Mouse (Mus musculus) c-Kit-positive CD71-positive TER-119-negative erythroid progenitor cells, embryonic 14.5 days (primary cell): ENCODE measurements at regions not wholly inside any gene's neighbourhood (a gene's known extent, or its start where the extent isn't known, plus 50 kb on each side); places are given as distances from the start of the nearest gene placed in this dataset.

Experiments
- DNase-seq: peaks from one replicate; pipeline ENCODE4 v3.0.0-alpha.2; 2013; ENCODE audit warnings: low read depth

DNA sequence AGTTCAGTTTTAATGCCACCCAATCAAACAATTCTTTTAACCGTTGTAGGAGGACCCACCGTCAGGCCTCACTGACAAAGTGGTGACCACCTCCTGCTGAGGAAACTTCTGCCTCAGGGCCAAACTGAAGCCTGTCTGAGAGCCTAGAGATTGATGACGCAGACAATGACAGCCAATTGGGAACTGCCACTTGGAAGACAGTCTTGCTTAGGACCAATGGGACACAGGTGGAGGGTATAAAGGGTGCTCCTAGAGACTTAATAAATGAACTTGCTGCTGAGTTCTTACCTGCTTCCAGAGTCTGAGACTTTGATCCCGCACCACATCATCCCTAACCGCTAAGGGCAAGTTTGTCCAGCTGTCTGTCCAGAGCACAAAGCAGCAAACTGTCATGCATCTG is 80.0 kb downstream of the Tbx4 start:
- DNase-seq = no peak

DNA sequence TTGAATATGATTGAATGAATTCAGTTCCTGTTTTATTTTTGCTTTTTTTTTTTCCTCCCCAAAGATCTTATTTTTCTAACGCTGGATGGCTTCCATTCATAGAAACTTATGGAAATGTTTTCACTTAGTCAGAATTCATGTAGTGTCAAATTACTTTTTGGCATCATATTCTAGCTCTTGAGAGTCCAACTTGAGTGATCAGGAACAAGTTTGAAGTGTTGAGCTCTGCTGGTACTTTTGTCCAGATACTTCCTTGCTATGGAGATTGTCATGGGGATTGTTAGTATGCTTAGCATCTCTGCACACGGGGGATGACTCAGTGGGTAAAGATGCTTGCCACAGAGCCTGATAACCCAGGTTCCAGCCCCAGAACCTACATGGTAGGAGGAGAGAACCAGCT is 84.1 kb downstream of the Tbx4 start:
- DNase-seq = no peak

DNA sequence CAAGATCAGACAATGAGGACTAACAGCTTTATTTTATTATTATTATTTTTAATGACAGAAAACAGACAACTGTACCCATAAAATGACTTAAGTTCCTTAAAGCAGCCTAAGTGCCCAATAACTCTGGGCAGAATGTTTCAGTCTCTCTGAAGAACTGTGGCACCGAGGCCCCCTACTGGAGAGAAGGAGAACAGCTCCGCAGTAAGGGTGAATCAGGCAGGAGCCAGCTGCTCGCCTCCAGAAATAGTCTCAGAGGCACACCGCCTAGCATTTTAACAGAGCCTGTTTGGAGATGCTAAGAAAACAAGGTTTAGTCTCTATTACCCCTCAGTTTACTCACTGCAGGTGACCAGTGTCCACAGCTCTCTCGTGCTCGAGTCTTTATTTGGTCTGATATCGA is 86.2 kb downstream of the Tbx4 start:
- peak; percentile 30 for DNase-seq

DNA sequence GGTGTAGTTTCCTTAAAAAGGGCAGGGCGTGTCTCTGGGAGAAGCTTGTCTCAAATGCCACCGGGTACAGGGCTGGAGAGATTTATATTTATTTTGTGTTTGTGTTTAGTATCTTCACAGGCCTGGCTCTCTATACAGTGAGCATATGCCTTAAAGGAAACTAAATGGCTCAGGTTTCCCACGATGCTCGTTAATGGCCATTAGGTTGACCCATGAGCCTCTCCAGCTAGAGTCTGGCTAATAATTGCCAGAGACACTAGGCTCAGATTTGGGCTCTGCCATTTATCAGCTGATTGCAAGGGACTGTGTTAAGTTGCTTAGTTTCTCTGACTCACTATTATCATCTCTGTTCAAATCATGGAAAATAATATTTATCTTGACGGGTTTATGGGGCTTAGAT is 87.5 kb downstream of the Tbx4 start:
- no peak for DNase-seq

DNA sequence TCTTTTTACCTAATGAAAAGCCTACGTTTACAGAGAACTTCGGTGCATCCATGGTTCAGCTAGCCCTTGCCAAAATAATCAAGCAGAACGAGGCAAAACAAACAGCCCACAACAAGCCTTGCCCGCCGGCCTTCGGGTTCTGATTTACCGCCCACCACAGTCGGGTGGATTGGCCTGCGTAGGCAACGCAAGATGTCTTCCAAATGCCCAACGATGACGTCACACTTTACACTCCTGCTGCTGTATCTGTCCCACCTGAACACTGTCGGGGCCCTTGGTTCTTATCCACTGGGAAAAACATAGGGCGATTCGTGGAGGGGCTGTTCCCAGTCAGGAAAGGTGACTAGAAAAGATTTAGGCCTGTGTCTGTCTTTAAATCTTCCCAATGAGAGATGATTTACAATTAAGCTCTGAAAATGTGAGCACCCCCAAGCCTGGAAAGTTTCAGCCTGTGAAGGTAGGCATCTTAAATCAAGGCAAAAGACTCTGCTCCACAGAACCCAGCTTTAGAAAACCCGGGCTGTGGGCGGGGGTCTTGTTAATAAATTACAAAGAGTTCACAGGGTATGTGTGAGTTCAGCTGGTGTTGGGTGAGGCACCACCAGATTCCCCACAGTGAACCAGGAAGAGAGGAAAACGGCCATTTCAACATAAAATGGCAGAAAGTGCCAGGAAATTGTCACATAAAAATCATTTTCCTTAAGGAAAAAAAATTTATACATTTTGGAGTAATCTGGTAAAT is 90.6 kb downstream of the Tbx4 start:
- no peak for DNase-seq

DNA sequence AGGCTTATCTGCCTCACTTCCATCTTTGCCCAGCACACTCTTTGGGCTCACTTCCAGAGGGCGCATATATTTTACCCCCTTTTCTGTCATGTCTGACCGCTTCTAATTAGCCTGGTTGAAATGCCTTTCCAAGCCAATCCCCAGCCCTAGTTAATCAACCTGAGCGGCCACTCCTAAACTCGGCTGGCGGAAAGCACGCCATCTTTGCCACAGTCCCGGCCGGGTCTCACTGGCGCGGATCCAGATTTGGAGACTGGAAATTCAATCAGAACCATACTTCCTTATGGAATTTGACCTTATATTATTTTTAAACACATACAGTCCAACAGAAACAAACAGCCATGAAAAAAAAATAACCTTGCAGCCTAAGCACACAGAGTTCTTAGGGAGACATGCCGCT is 94.2 kb downstream of the Tbx4 start:
- DNase-seq = no peak

DNA sequence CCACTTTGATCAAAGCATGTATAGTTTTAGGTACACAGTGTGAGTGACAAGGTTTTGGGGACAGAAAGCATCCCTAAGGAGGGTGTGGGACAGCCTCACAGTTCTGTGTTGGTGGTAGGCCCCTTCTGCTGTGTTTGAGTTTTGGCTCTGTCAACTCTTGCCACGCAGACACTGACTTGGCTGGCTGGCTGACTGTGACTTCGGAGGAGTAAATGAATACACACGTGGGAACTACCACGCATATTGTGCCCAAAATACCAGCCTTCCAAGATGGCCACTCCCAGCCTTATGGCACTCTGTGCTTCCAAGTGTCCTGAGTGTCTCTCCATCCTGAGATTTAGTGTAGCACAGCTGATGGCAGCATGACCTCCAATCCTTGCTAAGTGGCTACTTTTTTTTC is 95.3 kb downstream of the Tbx4 start:
- no peak for DNase-seq

DNA sequence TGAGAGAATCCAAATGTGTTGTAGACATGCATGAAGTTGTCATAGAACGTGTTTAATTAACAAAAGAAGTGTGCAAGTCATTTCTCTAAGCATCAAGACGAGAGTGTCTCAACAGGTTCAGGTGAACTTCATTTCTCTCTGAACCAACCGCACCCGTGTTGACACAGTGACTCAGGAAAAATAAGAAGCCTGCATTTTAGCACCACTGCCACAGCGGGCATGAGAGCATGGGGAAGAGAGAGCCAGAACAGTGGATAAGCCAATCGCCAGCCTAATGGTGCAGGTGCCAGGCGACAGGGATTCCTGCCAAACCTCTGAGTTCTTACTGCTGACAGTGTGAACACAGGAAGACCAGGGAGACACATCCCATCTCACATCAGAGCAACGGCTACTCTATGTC is 100.1 kb downstream of the Tbx4 start:
- no peak for DNase-seq

DNA sequence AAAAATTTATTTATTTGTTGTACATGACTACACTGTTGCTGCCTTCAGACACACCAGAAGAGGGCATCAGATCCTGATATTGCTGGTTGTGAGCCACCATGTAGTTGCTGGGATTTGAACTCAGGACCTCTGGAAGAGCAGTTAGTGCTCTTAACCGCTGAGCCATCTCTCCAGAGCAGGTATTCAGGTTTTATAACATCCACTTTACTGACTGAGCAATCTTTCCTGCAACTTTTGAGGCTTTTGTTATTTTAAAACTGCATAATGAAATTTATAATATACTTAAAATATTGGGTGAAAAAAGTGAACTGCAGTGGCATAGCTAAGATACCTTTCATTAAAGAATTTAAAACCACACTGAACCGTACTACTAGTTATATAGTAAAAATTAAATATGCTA is 101.0 kb downstream of the Tbx4 start:
- no peak for DNase-seq

DNA sequence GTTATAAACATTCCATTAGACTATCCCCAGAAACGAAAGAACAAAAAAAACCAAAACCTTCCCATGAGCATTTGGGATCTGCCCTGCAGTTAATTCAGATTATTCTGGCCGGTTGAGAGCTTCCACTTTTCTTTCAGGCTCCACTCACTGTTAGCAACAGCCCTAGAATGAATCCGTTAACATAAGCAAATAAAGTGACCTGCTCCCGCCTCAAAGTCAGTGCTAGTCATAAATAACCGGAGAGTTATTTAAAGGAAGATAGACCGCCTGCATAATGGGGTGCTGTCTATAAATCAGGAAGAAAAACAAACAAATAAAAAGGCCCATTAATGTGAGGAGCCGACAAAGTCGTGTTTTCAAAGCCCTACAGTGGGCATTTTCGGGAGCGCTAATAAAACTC is 103.3 kb downstream of the Tbx4 start:
- DNase-seq = no peak

DNA sequence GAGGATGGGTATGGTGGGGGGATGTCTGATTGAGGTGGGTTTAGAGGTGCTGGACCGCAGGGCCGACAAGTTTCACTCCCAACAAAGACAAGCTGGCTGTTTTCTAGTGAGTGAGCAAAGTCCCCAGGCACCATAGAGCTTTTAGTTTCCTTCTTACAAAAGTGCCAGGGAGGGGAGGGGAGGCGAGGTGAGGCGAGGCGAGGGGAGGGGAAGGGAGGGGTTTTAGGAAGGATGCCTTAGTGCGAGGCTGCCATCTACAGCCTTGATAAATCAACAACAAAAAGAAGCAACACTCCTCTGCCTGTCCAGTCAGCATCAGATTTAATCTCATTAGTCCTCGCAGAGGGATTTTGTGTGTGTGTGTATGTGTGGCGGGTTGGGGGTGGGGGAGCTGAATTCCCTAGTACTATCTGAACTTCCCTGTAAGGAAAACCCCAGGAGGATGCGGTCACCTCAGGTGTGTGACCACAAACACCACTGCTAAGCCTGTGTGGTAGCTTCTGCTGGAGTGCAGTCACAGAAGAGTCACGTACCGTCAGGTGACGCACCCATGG is 103.8 kb downstream of the Tbx4 start:
- DNase-seq = no peak

DNA sequence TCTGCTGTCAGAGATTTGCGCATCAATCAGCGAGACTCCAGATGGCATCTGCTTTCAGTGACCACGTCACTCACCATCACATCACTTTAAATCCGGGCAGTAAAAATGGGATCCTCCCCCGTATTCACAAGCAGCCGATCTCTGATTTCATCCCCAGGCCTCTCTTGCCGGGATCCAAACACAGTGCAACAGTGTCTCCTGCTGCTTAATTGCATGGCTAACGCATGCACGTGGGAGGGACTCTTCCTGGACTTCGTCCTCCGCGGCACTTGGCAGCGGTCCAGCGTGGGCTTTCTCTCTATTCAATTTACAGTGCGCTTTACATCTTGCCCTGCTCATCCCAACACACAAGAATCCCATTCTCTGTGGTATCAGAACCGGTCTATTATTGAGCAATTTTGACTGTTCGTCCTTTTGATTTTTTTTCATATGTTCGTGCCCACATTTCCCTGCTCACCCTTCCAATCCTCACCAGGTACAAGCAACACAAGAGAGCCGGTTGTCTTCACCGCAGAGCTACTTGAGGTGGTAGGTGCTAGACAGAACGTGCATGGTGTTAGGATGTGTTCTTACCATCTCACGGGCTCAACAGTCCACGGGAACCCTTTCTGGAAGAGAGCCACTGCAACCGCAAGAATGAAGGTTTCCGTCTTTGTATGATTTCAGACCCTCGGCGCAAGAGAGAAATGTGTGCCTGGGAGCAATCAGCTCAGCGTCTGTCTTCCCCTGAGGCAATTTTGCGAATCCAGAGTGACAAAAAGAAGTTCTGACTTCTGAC is 109.3 kb downstream of the Tbx4 start:
- no peak for DNase-seq

DNA sequence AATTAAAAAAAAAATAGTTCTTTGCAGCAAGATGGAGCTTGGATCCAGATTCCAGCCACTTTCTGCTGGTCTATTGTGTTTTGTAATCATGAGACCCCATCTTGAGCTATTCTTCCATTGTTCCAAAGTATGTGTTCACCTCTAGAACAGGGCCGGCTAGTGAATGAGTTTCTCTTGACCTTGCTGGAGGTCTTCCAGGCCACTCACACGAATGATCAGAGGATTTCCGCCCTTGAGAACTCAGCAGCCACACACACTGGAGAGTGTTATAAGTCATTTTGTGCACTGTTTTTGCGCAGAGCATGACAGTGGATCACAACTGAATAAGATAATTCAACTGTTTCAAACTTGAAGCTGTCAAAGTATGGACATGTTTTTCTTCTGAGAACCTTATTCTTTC is 110.5 kb downstream of the Tbx4 start:
- no peak for DNase-seq

DNA sequence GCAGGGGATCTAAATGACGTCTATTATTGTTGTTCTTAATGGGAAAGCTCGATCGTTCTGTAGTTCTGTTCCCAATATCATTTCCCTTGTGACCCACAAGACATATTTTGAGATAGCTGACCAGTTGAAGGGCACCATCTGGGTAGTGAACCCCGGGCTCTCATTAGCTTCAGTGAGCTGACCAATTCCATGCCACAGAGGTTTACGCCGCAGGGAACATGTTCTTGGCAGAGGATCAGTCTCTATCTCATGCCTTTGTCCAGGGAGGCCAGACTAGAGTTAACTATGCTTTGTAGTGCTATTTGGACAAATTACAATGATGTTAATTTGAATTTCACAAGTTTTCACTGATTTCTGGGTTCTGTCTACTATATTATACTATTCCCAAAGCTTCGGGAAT is 117.1 kb downstream of the Tbx4 start:
- DNase-seq = no peak

DNA sequence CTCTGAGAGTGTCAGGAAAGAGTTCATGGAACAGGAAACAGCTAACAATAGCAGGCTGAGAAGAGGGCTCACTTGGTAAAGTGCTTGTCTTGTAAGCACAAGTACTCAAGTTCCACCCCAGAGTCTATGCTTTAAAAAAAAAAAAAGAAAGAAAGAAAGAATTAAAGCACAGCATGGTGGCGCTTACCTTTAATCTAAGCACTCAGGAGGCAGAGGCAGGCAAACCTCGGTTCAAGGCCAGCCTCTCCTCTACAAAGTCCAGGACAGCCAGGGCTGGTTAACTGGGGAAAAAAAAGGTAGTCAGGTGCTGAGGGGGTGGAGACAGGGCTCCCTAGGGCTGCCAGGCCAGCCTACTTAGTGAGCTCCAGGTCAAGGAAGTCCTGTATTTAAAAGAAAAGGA is 119.1 kb downstream of the Tbx4 start:
- DNase-seq = no peak

DNA sequence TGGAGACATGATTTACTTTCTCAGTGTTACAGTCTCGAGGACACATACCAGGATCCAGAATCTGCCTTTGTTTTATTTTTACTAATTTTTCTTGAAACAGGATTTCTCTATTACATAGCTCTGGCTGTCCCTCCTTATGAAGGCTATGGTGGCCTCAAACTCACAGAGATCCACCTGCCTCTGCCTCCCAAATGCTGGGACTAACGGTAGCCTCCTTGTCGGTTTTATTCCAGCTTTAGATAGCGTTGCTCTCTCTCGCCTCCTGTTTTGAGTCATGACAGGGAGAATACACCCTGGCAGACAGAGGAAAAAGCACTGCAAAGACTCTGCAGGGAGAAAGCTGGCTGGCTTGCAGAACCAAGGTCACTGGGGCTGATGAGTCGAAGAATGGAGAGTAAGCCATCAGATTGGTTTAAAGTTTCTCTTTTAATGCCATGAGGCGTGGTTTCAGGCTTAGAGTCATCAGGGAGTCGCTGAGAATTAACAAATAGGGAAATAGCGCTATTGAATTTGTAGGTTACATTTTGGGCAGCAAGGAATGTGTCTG is 119.8 kb downstream of the Tbx4 start:
- DNase-seq = no peak

DNA sequence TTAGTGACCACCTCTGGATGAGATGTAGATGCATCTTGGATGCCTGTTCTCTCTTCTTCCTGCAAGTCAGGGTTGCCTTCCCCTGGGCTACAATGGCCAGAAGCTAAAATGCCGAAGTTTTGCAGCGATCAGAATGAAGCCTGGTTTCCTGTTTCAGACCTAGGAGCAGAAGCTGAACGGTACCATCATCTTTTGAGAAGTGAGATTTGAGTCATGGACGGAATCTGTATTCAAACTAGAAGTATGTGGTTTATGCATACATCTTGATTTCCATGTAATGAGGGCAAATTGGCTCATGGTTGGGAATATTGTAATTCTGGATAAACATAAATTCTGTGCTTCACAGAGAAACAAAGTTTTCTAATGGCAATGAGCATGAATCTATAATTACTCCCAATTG is 120.6 kb downstream of the Tbx4 start:
- no peak for DNase-seq
